Comparison of ENCODE assay signal across 8 mouse cellular contexts in genomic region chr5:137629306-137629721, GRCm38 (mm10). TPM values are rescaled to one million over a fixed set of nuclear protein-coding genes. Genes with fewer than 3 reads are reported as not detected.
DNase-seq lines count a peak whose midpoint lies in the region; ATAC-seq and TF ChIP-seq lines count a peak whose summit lies in the region.

No protein-coding gene starts in this region.

- peak overlapping the region; percentile 99 for H3K4me3 ChIP-seq in E14TG2a.4 (replicated peaks; ENCODE audit: low read length)
- H3K4me3 ChIP-seq in forebrain, embryonic 12.5 days (replicated peaks), result peak overlapping the region; percentile 82

- TF ChIP-seq CTCF in E14TG2a.4 (conservative IDR thresholded peaks at IDR 0.05; ENCODE audit: low read length), result no peak

- H3K9ac ChIP-seq in forebrain, embryonic 12.5 days, result peak overlapping the region; percentile 72

- peak; percentile 45 for ATAC-seq in forebrain, embryonic 12.5 days (ENCODE audit: low FRiP score)

- H3K27ac ChIP-seq in forebrain, embryonic 12.5 days, result peak overlapping the region; percentile 94

- DNase-seq in cerebellum, adult 9-10 months, result peak; percentile 80
- no peak for DNase-seq in cerebellum, adult 8-10 months
- peak; percentile 88 for DNase-seq in kidney, postnatal 10 days
- DNase-seq in lung, postnatal 4 days, result peak; percentile 83 to 89
- DNase-seq in testis, postnatal 10 days (ENCODE audit: low spot score), result peak; percentile 83
- no peak for DNase-seq in layer of hippocampus, adult 18-20 months (ENCODE audit: low spot score in 2 of 2)

- peak overlapping the region; percentile 82 for H3K4me2 ChIP-seq in forebrain, embryonic 12.5 days

- WGBS in forebrain, embryonic 12.5 days, result under 1% methylated on average over 23 of the region's 23 CpGs

- H3K9me3 ChIP-seq in E14TG2a.4 (ENCODE audit: low read length), result no peaks in the 10 kb centered on the region
- no peaks in the 10 kb centered on the region for H3K9me3 ChIP-seq in forebrain, embryonic 12.5 days

- no peaks in the 10 kb centered on the region for H3K27me3 ChIP-seq in E14TG2a.4 (ENCODE audit: insufficient read depth, low read length)
- H3K27me3 ChIP-seq in forebrain, embryonic 12.5 days, result no peaks in the 10 kb centered on the region

- peaks cover 28% of the 10 kb centered on the region for H3K36me3 ChIP-seq in E14TG2a.4 (ENCODE audit: insufficient read depth, low read length)
- peaks cover 15% of the 10 kb centered on the region for H3K36me3 ChIP-seq in forebrain, embryonic 12.5 days (replicated peaks)

- peaks cover 85% of the 10 kb centered on the region for H3K4me1 ChIP-seq in E14TG2a.4 (replicated peaks; ENCODE audit: low read depth, low read length)
- peaks cover 52% of the 10 kb centered on the region for H3K4me1 ChIP-seq in forebrain, embryonic 12.5 days

RNA-seq across cellular contexts. Expression of gene Gm20605, which starts 0.3 kb away (rescaled TPM):
- 9.6 and 10.1 TPM in 2 replicates for polyA plus RNA-seq in forebrain, embryonic 12.5 days (2016; fragmentation: Nextera tagmentation; extraction: Ambion mirVana)
- total RNA-seq in layer of hippocampus, adult 18-20 months (2021), result 10 to 100 TPM; 13.5 to 21.4 TPM

RNA-seq across cellular contexts. Expression of gene Lrch4, which starts 0.4 kb away (rescaled TPM):
- polyA plus RNA-seq in forebrain, embryonic 12.5 days (2016; fragmentation: Nextera tagmentation; extraction: Ambion mirVana), result 29.8 and 35.1 TPM in 2 replicates
- 10 to 100 TPM; 18.9 to 24.2 TPM for total RNA-seq in layer of hippocampus, adult 18-20 months (2021)

RNA-seq across cellular contexts. Expression of gene Fbxo24, which starts 0.5 kb away (rescaled TPM):
- 0.26 and 0.45 TPM in 2 replicates for polyA plus RNA-seq in forebrain, embryonic 12.5 days (2016; fragmentation: Nextera tagmentation; extraction: Ambion mirVana)
- total RNA-seq in layer of hippocampus, adult 18-20 months (2021), result under 1 TPM; 0.20 to 0.47 TPM

RNA-seq across cellular contexts. Expression of gene Sap25, which starts 11.8 kb away (rescaled TPM):
- 9.0 and 10.5 TPM in 2 replicates for polyA plus RNA-seq in forebrain, embryonic 12.5 days (2016; fragmentation: Nextera tagmentation; extraction: Ambion mirVana)
- 1 to 10 TPM; 8.2 to 9.5 TPM for total RNA-seq in layer of hippocampus, adult 18-20 months (2021)

RNA-seq across cellular contexts. Expression of gene Pcolce, which starts 15.7 kb away (rescaled TPM):
- 30.6 and 39.7 TPM in 2 replicates for polyA plus RNA-seq in forebrain, embryonic 12.5 days (2016; fragmentation: Nextera tagmentation; extraction: Ambion mirVana)
- 1 to 10 TPM; 6.1 to 7.5 TPM for total RNA-seq in layer of hippocampus, adult 18-20 months (2021)

Comparison
In these comparisons a context has a peak if more than half of its experiments do, and no peak if none do; other contexts are left out.
1. DNase-seq: peak in cerebellum, adult 9-10 months (single experiment), kidney, postnatal 10 days (single experiment), lung, postnatal 4 days (2 of 2) and testis, postnatal 10 days (single experiment); none in cerebellum, adult 8-10 months (single experiment) and layer of hippocampus, adult 18-20 months (0 of 2).